Mouse (Mus musculus) C2C12 (cell line): ENCODE results near the gene Dtx3l. TPM values are rescaled to one million over a fixed set of nuclear protein-coding genes. Genes with fewer than 3 reads are reported as not detected.

ENCODE experiments used
- H3K27me3 ChIP-seq: one replicate; pipeline ENCODE4 v1.6.1; 2011; ENCODE audit not compliant: control insufficient read depth, insufficient read depth, insufficient read length
- H3K36me3 ChIP-seq: one replicate; pipeline ENCODE4 v1.6.1; 2011; ENCODE audit not compliant: control insufficient read depth, insufficient read depth
- H3K4me3 ChIP-seq: one replicate; pipeline ENCODE4 v1.5.1; 2011; ENCODE audit warnings: mild to moderate bottlenecking, control low read depth; ENCODE audit not compliant: poor library complexity, insufficient read depth, severe bottlenecking
- H3K79me2 ChIP-seq: one replicate; pipeline ENCODE4 v1.6.1; 2011; ENCODE audit not compliant: control insufficient read depth, insufficient read depth
- H3K79me3 ChIP-seq: one replicate; pipeline ENCODE4 v1.6.1; 2011; ENCODE audit warnings: low read depth, control low read depth
- H3ac ChIP-seq: one replicate; pipeline ENCODE3; 2011; ENCODE audit warnings: low read depth; ENCODE audit not compliant: control insufficient read depth, insufficient read length
- CEBPB ChIP-seq: IDR thresholded peaks from one replicate; pipeline ENCODE4 v1.6.1; 2011; ENCODE audit warnings: low read depth, mild to moderate bottlenecking, control low read depth, moderate library complexity
- CTCF ChIP-seq: IDR thresholded peaks from one replicate; pipeline ENCODE4 v1.5.1; 2011; ENCODE audit not compliant: control insufficient read depth, insufficient read depth, insufficient read length
- FOSL1 ChIP-seq: IDR thresholded peaks from one replicate; pipeline ENCODE4 v1.8.0; 2011; ENCODE audit warnings: mild to moderate bottlenecking, low read length; ENCODE audit not compliant: poor library complexity, insufficient read depth, severe bottlenecking
- MAX ChIP-seq: IDR thresholded peaks from one replicate; pipeline ENCODE4 v1.6.1; 2011; ENCODE audit warnings: mild to moderate bottlenecking, control low read depth
- MYOD1 ChIP-seq: IDR thresholded peaks from one replicate; pipeline ENCODE4 v1.6.1; 2011; ENCODE audit warnings: low read depth; ENCODE audit not compliant: control insufficient read depth, insufficient read length
- MYOG ChIP-seq: IDR thresholded peaks from one replicate; pipeline ENCODE4 v1.6.1; 2011; ENCODE audit not compliant: control insufficient read depth, insufficient read length; ENCODE audit errors: extremely low read depth
- USF1 ChIP-seq: IDR thresholded peaks from one replicate; pipeline ENCODE4 v1.6.1; 2011; ENCODE audit warnings: low read depth, mild to moderate bottlenecking, control low read depth, moderate library complexity
- polyA plus RNA-seq: library from polyadenylated mRNA; unstranded; fragments of >200 nt; fragmentation: generic; extraction: Trizol; gene quantifications from one replicate; pipeline ENCODE4 v1.2.1, GENCODE M21; 2012; ENCODE audit warnings: missing spikeins

Gene Dtx3l
- polyA plus RNA-seq, 1 experiment: 0.41 TPM

GRCm38 (mm10) chr16:35939261-35939660 is 310 bp upstream of the Dtx3l start:
- H3ac ChIP-seq: no peak overlapping the region
- no peaks in the 10 kb centered on the region for H3K79me3 ChIP-seq
- peak overlapping the region; percentile 52 for H3K4me3 ChIP-seq
- H3K27me3 ChIP-seq: no peaks in the 10 kb centered on the region
- no peaks in the 10 kb centered on the region for H3K36me3 ChIP-seq
- no peaks in the 10 kb centered on the region for H3K79me2 ChIP-seq
- no peak for TF ChIP-seq CTCF
- no peak for TF ChIP-seq CEBPB
- no peak for TF ChIP-seq MYOD1
- TF ChIP-seq MYOG: no peak
- TF ChIP-seq MAX: no peak

DNA sequence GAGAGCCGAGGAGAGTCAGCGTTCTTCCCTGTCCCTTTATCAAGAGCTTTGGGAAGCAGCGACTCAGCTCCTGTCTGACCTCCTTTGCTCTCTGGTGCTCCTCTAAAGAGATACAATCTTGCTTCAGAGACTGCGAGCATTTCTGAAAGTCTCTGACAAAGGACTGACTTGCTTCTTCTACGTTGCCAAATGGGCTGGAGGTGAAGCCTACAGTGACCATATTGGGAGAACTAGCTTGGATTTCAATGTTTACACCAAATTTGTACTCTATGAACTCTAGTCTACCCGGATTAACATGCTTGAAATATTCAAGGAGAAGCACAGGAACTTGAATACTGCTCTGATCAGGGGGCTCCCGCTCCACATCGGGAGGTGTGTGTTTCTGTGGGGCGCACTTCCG is 5.8 kb downstream of the Dtx3l start:
- H3K4me3 ChIP-seq: no peak overlapping the region
- H3K27me3 ChIP-seq: no peaks in the 10 kb centered on the region
- H3ac ChIP-seq: no peak overlapping the region
- TF ChIP-seq MYOD1: no peak
- TF ChIP-seq FOSL1: no peak
- no peak for TF ChIP-seq CTCF
- no peak for TF ChIP-seq MAX
- TF ChIP-seq MYOG: no peak
- no peak for TF ChIP-seq USF1
- TF ChIP-seq CEBPB: no peak
- H3K36me3 ChIP-seq: no peaks in the 10 kb centered on the region
- H3K79me2 ChIP-seq: no peaks in the 10 kb centered on the region
- no peaks in the 10 kb centered on the region for H3K79me3 ChIP-seq

DNA sequence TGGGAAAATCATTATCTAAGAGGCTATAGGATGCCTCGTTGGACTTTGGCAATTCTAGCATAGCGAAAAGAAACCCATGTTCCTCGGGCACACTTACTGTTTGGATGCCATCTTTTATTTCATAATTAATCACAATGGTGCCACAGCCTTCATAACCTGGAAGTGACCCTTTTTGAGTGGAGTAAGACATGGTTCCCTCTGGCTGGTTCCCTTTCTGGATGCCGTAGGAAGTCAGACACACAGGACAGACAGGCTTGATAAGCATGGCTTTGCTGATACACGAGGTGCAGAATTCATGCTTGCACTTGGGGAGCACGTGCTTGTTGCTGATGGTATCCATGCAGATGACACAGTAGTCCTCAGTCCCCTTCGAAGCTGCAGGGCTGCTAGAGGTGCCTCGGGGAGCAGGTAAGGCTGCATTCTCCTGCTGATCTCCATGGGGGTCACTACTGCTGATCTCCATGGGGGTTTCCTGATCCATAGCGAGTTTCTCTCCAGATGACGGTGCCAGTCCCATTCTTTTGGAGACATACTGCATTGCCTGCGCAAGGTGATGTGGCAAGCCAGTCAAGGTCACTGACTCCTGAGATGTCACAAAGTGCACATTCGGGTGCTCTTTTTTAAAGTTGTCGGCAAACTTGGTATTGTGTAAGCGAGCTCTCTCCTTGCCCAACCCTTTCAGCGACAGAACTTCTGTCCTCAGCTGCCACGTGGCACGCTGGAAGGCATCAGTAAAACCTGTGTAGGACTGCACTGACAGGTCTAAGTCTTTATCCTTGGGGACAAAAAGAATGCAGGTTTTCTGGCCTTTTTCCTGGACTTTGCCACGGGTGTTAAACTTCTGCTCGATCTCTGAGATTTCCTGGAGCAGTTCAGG is 6.5 kb downstream of the Dtx3l start:
- TF ChIP-seq CTCF (no peak), MAX (no peak), MYOD1 (no peak), MYOG (no peak), FOSL1 (no peak), CEBPB (no peak), USF1 (no peak)
- no peaks in the 10 kb centered on the region for H3K79me2 ChIP-seq
- H3K27me3 ChIP-seq: no peaks in the 10 kb centered on the region
- no peaks in the 10 kb centered on the region for H3K36me3 ChIP-seq
- H3ac ChIP-seq: no peak overlapping the region
- H3K4me3 ChIP-seq: no peak overlapping the region
- no peaks in the 10 kb centered on the region for H3K79me3 ChIP-seq

DNA sequence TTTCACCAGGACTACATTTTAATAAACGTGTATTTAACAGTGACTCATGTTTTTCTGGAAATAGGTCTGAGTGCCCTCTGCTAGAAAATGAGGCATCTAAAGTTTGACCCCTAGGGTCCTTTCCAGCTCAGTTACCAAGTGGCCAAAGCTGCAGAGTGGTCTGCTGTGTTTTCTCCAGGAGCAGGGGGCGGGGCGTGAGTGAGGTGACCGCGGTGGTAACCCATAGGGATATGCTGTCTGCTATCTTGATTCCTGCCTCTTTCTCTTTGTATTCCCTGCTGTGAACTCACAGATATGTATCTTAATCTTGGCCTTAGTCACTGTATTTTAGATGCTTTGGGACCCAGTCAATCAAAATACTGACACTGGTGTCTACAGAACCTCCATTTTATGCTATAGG is 14.6 kb downstream of the Dtx3l start:
- Histone ChIP-seq H3K79me3 (no peaks in the 10 kb centered on the region), H3K27me3 (no peaks in the 10 kb centered on the region), H3K36me3 (no peaks in the 10 kb centered on the region), H3ac (no peak overlapping the region), H3K4me3 (no peak overlapping the region), H3K79me2 (no peaks in the 10 kb centered on the region)
- TF ChIP-seq USF1 (no peak), MYOD1 (no peak), MAX (no peak), FOSL1 (no peak), CEBPB (no peak), MYOG (no peak)

DNA sequence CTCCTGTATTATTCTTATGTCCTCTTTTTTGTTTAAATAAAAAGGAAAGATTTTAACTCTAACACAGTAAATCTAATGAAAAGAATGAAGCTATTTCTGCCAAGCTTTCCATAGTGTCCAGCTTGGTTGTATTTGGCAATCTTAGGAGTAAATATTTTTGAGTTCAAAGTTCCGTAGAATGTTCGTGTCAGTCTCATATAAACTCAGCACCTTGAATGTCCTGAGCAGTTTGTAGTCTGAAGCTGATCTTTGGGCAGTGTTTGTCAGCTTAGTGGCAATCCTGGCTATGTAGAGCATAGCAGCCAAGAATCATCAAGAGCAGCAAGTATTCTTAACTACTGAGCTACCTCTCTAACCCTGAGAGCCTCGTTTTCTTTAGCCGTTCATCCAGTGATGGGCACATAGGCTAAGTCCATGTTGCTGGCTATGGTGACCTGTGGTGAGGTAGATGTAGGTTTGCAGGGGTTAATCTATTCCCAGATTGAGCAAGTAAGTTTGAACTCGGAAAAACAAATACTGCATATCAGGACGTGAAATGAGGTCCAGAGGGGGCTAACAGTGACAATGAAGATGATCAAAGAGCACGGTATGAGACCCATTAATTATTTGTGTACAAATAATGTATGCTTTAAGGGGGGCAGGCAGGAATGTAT is 15.3 kb downstream of the Dtx3l start:
- Histone ChIP-seq H3K36me3 (no peaks in the 10 kb centered on the region), H3K27me3 (no peaks in the 10 kb centered on the region), H3K79me2 (no peaks in the 10 kb centered on the region), H3K4me3 (no peak overlapping the region), H3K79me3 (no peaks in the 10 kb centered on the region), H3ac (no peak overlapping the region)
- TF ChIP-seq FOSL1: no peak
- TF ChIP-seq CEBPB: no peak
- no peak for TF ChIP-seq USF1
- TF ChIP-seq MAX: no peak
